In genomic region chr7:112235493-112235892, GRCm38 (mm10) we compare ENCODE assay signal across 24 mouse cellular contexts. TPM values are rescaled to one million over a fixed set of nuclear protein-coding genes. Genes with fewer than 3 reads are reported as not detected.
DNase-seq lines count a peak whose midpoint lies in the region; ATAC-seq and TF ChIP-seq lines count a peak whose summit lies in the region.
"Had no signal": no experiment of that assay in that cellular context is flagged by ENCODE, and none has a peak within 500 bp of the region (broad histone marks: within the 10 kb centered on the region; RNA-seq: fewer than 3 reads in every experiment).

No protein-coding gene starts in this region.

- TF ChIP-seq POLR2A in cerebellum, adult 2 months (IDR thresholded peaks at IDR 0.05; ENCODE audit: borderline replicate concordance, insufficient read depth, low read length): no peak
- TF ChIP-seq POLR2A in myocyte (IDR thresholded peaks at IDR 0.05; ENCODE audit: insufficient read length, low read depth): no peak

- H3K4me3 ChIP-seq in cerebellum, adult 2 months (replicated peaks; ENCODE audit: insufficient read depth, low read depth, low read length): no peak overlapping the region
- H3K4me3 ChIP-seq in gastrocnemius, adult 2 months: no peak overlapping the region
- no peak overlapping the region for H3K4me3 ChIP-seq in heart, embryonic 13.5 days
- no peak overlapping the region for H3K4me3 ChIP-seq in myocyte
- H3K4me3 ChIP-seq: embryonic facial prominence, embryonic 13.5 days; forebrain, embryonic 10.5 days; limb, embryonic 13.5 days; lung, embryonic 15.5 days; midbrain, embryonic 10.5 days; midbrain, embryonic 15.5 days had no signal

- ATAC-seq in heart, embryonic 13.5 days (ENCODE audit: extremely low read depth, insufficient number of reproducible peaks, low FRiP score, low TSS enrichment): no peak
- ATAC-seq: forebrain, embryonic 16.5 days; intestine, postnatal 0 days; midbrain, embryonic 15.5 days had no signal

- peaks cover 71% of the 10 kb centered on the region for H3K79me2 ChIP-seq in myocyte (ENCODE audit: control insufficient read depth, insufficient read depth)

- H3K27me3 ChIP-seq in cerebellum, adult 2 months (ENCODE audit: control insufficient read depth, insufficient read depth, low read length): no peaks in the 10 kb centered on the region
- H3K27me3 ChIP-seq in heart, embryonic 13.5 days (replicated peaks): no peaks in the 10 kb centered on the region
- no peaks in the 10 kb centered on the region for H3K27me3 ChIP-seq in myocyte (ENCODE audit: control insufficient read depth, insufficient read depth, insufficient read length)
- H3K27me3 ChIP-seq: embryonic facial prominence, embryonic 13.5 days; limb, embryonic 13.5 days; lung, embryonic 15.5 days; midbrain, embryonic 15.5 days had no signal

- DNase-seq in cerebellum, adult 2 months: no peak
- no peak for DNase-seq in cerebellum, adult 18-20 months
- DNase-seq in gastrocnemius, adult 2 months: peak; percentile 70
- DNase-seq in gastrocnemius, postnatal 10 days: no peak
- DNase-seq in heart, postnatal 14 days: no peak
- DNase-seq: adrenal gland, adult 8-10 months; kidney, adult 9 months; kidney, postnatal 10 days; layer of hippocampus, adult 9-11 months; right cerebral cortex, adult 18-20 months; thymus, postnatal 4 days had no signal

- 13% methylated on average over 4 of the region's 4 CpGs for WGBS in cerebellum, adult 2 months
- WGBS in heart, embryonic 13.5 days: 68% methylated on average over 4 of the region's 4 CpGs

- H3K9ac ChIP-seq in heart, embryonic 13.5 days: no peak overlapping the region
- H3K9ac ChIP-seq: embryonic facial prominence, embryonic 13.5 days; hindbrain, embryonic 14.5 days; limb, embryonic 13.5 days; lung, embryonic 15.5 days; midbrain, embryonic 15.5 days had no signal

- H3K4me2 ChIP-seq in heart, embryonic 13.5 days: no peak overlapping the region
- H3K4me2 ChIP-seq in myocyte (ENCODE audit: low read depth): peak overlapping the region; percentile 55
- H3K4me2 ChIP-seq: embryonic facial prominence, embryonic 13.5 days; hindbrain, embryonic 14.5 days; limb, embryonic 13.5 days; liver, embryonic 11.5 days; lung, embryonic 15.5 days; midbrain, embryonic 15.5 days had no signal

- peaks cover 81% of the 10 kb centered on the region for H3K4me1 ChIP-seq in cerebellum, adult 2 months (ENCODE audit: control insufficient read depth, insufficient read depth, low read length)
- H3K4me1 ChIP-seq in heart, embryonic 13.5 days: peaks cover 98% of the 10 kb centered on the region

- intact Hi-C loops in gastrocnemius, adult 2 months (cut with DNase I): no loop called here
- intact Hi-C loops in heart, postnatal 14 days (cut with DNase I): no loop called here

- no peak overlapping the region for H3ac ChIP-seq in myocyte (ENCODE audit: control insufficient read depth, insufficient read length)

- H3K9me3 ChIP-seq in heart, embryonic 13.5 days: no peaks in the 10 kb centered on the region
- H3K9me3 ChIP-seq: embryonic facial prominence, embryonic 13.5 days; forebrain, embryonic 10.5 days; limb, embryonic 13.5 days; lung, embryonic 15.5 days; midbrain, embryonic 10.5 days; midbrain, embryonic 15.5 days had no signal

- H3K36me3 ChIP-seq in heart, embryonic 13.5 days: peaks cover 96% of the 10 kb centered on the region
- H3K36me3 ChIP-seq in myocyte (ENCODE audit: control insufficient read depth, insufficient read depth): no peaks in the 10 kb centered on the region
- H3K36me3 ChIP-seq: embryonic facial prominence, embryonic 13.5 days; forebrain, embryonic 10.5 days; G1E; limb, embryonic 13.5 days; lung, embryonic 15.5 days; midbrain, embryonic 10.5 days; midbrain, embryonic 15.5 days had no signal

- peak overlapping the region; percentile 25 for H3K27ac ChIP-seq in cerebellum, adult 2 months (ENCODE audit: insufficient read depth, low read length)
- H3K27ac ChIP-seq in gastrocnemius, adult 2 months: peak overlapping the region; percentile 96
- peak overlapping the region; percentile 29 for H3K27ac ChIP-seq in heart, embryonic 13.5 days (replicated peaks)
- H3K27ac ChIP-seq: embryonic facial prominence, embryonic 13.5 days; forebrain, embryonic 10.5 days; hindbrain, embryonic 14.5 days; limb, embryonic 13.5 days; lung, embryonic 15.5 days; midbrain, embryonic 15.5 days had no signal

- no peak for TF ChIP-seq CTCF in cerebellum, adult 2 months (IDR thresholded peaks at IDR 0.05; ENCODE audit: borderline replicate concordance, insufficient read depth, low read depth, low read length)
- TF ChIP-seq CTCF in gastrocnemius, adult 2 months (IDR thresholded peaks at IDR 0.05): no peak

TF ChIP-seq in myocyte, 11 proteins besides CTCF, POLR2A, EP300 and RAD21:
- no peak for TF ChIP-seq CEBPB (IDR thresholded peaks at IDR 0.05; ENCODE audit: insufficient read depth, poor library complexity, severe bottlenecking)
- no peak for TF ChIP-seq MAX (IDR thresholded peaks at IDR 0.05; ENCODE audit: low read depth)
- TF ChIP-seq TCF3 (IDR thresholded peaks at IDR 0.05; ENCODE audit: insufficient read length, low read depth): peak; percentile 43
- TF ChIP-seq USF1 (IDR thresholded peaks at IDR 0.05; ENCODE audit: low read depth): no peak
- TF ChIP-seq MYOD1 (IDR thresholded peaks at IDR 0.05; ENCODE audit: control insufficient read depth in 1 of 3, insufficient read length in 2 of 3, low read depth in 2 of 3): peak; percentile 20 to 94 (median 88)
- TF ChIP-seq TCF12 (IDR thresholded peaks at IDR 0.05; ENCODE audit: insufficient read depth, poor library complexity, severe bottlenecking): peak; percentile 43
- no peak for TF ChIP-seq POLR2AphosphoS2 (IDR thresholded peaks at IDR 0.05; ENCODE audit: insufficient read length, low read depth)
- no peak for TF ChIP-seq SRF (IDR thresholded peaks at IDR 0.05; ENCODE audit: control insufficient read depth, insufficient read length, low read depth)
- no peak for TF ChIP-seq REST (IDR thresholded peaks at IDR 0.05; ENCODE audit: insufficient read depth, insufficient read length)
- TF ChIP-seq E2F4 (IDR thresholded peaks at IDR 0.05; ENCODE audit: insufficient read depth): no peak
- peak; percentile 56 to 97 (median 87) for TF ChIP-seq MYOG (IDR thresholded peaks at IDR 0.05; ENCODE audit: control insufficient read depth in 1 of 3, insufficient read depth in 1 of 3, insufficient read length in 2 of 3, low read depth in 2 of 3)

RNA-seq across cellular contexts. Expression of gene Mical2, which starts 9.8 kb away (rescaled TPM):
- 173 and 203 TPM in 2 replicates for polyA plus RNA-seq in cerebellum, adult 2 months (2012; rRNA removed)
- total RNA-seq in gastrocnemius, adult 2 months (2021): 100 to 1,000 TPM; 124 to 136 TPM
- 10 to 100 TPM; 41.4 to 50.9 TPM for total RNA-seq in gastrocnemius, postnatal 10 days (2021)
- polyA plus RNA-seq in heart, embryonic 13.5 days (2015; fragmentation: Nextera tagmentation; extraction: Ambion mirVana): 105 and 109 TPM in 2 replicates
- total RNA-seq in heart, postnatal 14 days (2021): 100 to 1,000 TPM; 105 to 127 TPM
- polyA plus RNA-seq in myocyte (2012; fragmentation: generic; extraction: Trizol): 34.8 TPM
- polyA plus RNA-seq: G1E had no signal

Comparison
In these comparisons a context has a peak if more than half of its experiments do, and no peak if none do; other contexts are left out.
1. H3K27ac ChIP-seq: peak in every context shown above with its lines; median percentile 96 in gastrocnemius, adult 2 months; 29 in heart, embryonic 13.5 days; 25 in cerebellum, adult 2 months.